Mouse (Mus musculus) left cerebral cortex, adult 18-20 months (tissue): Measurements from ENCODE around the gene Vta1. TPM values are rescaled to one million over a fixed set of nuclear protein-coding genes. Genes with fewer than 3 reads are reported as not detected.

ENCODE experiments used
- total RNA-seq, 2 experiments: library from RNA; stranded (reverse); gene quantifications; 2 replicates each; pipeline ENCODE4 v1.2.3; 2021

The Vta1 gene
- total RNA-seq, 2 experiments from 2014 or later: 69.4 to 71.7 TPM

Other genes with a start within 250 kb of the Vta1 start
- gene Adgrg6, start 159.9 kb downstream of the Vta1 start, total RNA-seq: 1 to 10 TPM; 2.8 to 3.0 TPM
- gene Nmbr, start within 50 bp of the Vta1 start, total RNA-seq: 1 to 10 TPM; 4.4 to 4.7 TPM
- gene Gje1, start 12.7 kb upstream of the Vta1 start, total RNA-seq: not detected